Mouse (Mus musculus): ENCODE data around the gene Fosb.
"Not testable (repeated sequence)": the region's sequence is repeated elsewhere in the genome, so short reads cannot be mapped to it uniquely, and the experiment has no call there.

The Fosb gene

DNA sequence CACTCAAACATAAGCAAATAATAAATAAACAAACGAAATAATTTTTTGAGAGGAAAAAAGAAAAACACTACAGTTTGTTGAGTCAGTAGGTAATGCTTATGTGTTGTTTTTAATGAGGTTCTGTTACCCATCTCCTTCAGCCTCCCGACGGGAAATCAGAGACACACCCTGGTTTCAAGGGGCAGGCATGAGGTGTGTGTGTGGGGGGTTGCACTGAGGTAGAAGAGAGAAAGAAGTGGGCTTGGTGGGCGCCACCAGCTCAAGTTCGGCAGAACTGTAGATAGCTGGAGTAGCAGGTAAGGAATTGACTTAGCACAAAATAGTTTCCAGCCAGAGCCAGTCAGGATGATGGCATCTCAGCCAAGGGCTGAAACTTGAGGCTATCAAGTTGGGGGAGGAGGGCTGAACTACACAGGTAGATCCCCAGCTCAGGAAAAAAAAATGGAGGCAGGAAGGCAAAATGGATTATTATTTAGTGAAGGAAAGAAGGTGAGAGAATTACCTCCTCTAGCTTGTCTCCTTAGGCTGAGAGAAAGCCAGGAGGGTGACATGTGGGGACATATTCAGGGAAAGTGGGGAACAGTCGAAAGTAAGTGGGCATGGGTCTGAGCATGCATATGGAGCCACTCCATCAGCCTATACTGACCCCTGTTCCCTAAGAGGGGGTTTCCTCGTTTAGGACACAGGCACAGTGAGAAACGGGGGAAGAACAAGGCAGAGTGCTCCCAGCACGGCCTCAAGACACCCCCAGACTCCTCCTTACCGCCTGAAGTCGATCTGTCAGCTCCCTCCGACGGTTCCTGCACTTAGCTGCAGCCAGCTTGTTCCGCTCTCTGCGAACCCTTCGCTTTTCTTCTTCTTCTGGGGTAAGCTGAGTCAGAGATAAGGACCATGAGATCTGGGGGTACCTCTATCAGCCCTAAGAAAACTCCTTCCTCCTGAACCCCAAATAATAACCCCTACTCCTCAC is 3.8 kb downstream of the Fosb start:
- DNase-seq = no peak

DNA sequence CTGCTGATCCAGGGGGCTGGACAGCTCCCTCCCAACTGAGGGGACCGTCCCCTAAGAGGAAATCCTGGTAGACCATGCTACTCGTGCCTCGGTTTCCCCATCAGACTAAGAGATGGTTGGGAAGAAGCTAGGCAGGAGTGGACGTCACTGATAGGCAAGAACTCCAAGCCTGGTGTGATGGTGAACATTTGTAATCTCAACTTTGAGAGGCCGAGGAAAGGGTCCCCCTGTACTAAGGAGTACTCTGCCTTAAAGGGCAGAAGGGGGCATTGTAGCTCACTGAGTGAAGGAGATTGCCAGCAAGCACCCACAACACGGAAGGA is 4.5 kb downstream of the Fosb start:
- DNase-seq = no peak

DNA sequence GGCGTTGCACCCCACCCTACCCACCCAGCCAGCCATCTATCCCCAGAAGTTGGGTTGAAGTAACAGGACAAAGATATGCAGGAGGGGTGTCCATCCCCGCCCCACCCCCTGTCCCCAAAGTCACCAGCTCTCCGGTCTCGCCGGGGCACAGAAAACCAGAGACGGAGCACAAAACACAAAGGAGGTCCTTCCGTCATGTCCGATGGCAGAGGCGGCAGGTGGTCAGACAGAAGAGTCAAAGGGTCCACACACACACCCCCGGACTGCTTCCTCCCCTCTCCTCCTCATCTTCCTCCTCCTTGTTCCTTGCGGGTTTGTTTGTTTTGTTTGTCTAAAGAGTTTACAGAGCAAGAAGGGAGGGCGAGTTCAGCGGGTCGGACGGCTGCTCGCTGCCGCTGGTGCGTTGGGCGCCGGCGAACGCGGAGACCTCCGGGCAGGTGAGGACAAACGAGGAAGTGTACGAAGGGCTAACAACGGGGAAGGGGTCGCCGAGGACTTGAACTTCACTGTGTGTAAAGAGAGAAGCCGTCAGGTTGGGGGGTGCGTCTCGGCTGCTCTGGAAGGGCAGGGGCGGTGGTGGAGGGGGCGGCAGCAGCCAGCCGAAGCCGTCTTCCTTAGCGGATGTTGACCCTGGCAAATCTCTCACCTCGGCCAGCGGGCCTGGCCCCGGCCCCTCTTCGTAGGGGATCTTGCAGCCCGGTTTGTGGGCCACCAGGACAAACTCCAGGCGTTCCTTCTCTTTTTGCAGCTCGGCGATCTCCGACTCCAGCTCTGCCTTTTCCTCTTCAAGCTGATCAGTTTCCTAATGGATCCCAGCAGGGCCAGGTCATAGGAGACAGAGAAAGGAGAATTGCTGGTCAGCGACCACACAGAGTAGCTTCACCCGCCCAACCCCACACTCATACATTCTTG is 5.1 kb downstream of the Fosb start:
- no peak for DNase-seq

DNA sequence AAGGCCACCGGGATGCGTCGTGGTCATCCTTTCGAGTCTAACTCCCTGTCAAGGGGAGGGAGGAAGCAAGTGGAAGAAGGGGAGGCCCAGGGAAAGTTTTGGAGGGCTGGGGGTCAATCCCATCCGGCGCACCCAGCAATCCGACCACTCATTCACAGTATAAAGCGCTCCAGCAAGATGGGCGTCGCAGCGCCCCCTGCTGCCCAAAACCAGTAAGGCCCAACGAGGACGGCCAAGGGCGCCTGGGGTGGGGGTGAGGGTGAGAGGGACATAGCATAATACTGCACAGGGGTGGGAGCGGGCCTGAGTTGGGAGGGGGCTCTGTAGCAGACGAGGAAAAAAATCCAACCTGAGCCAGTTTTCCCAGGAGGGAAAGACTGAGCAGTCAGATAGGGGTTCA is 6.1 kb downstream of the Fosb start:
- DNase-seq = peak; percentile 53

DNA sequence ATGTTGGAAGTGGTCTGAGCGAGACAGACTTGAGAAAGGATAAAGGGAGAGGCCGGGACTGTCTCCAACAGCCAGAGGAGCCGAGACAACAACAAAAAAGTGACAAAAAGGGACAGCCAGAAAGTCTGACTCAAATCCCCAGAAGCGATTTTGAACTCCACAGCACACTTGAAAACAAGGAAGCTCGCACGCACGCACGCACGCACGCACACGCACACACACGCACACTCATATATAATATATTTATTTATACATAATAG is 6.9 kb downstream of the Fosb start:
- no peak for DNase-seq

DNA sequence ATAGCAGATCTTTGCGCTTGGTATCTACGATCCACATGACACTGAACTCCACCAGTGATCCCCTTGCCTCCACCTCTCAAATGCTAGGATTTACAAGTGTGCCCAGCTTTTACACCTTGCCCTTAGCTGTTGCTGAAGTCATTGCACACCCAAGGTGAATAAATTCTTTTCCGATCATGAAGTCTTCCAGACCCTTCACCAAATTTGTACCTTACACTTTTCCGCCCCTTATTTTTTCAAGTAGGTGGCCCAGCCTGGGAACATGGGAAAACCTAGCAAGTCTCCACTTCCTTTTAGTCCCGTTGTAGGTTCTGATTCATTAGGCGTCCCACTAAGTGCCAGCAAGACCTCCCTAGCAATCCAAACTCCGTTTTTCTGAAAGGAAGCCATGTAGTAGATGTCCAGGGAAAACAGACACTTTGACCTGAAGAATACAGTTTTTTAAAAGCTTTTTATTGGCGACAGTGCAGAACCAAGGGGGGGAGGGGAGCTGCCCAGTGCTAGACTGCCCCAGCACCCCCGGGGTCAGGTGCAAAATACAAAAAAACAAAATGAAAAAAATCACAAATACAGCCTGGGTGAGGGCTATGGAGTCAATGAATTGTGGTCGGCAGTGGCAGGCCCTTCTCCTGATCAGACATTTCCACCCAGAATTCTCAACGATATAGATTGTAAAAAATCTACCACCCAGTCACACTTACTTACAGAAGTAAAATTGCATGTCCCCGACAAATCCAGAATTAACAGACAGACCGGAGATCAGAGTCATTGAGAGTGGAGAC is 7.4 kb downstream of the Fosb start:
- no peak for DNase-seq

DNA sequence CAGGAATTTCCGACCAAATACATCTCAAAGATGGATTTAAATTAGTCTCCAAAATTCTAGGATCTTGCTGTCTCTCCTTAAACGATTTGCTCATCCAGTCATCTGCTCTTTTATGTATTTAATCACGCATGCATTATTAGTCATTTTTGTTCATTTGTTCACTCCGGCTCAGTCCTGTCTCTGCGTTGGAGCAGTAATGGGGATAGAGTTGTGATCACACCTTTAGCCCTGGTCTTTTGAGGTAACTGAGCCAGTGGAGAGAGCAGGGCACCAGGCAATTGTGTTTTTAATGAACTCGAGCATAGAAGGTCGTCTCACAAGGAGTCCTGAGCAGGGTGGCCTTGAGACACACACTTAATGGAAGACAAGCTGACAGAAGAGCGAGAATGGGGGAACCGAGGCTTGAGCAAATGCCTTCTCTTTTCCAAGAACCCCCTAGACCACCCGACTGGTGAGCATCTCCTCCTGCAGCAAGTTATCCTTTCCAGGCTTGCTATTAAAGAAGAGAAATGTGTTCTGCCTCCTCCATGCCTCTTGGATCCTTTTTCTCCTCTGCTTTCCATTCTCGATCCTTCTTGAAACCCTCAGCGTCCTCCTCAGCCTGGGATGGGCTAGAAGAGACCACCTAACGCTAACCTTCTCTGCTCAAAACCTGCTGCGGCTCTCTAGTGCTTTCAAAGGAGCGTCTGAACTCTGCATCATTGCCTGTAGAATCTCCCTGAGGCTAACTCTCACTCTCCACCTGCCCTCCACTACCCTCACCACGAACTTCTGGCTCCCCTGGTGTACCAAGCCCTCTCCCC is 8.2 kb downstream of the Fosb start:
- no peak for DNase-seq

DNA sequence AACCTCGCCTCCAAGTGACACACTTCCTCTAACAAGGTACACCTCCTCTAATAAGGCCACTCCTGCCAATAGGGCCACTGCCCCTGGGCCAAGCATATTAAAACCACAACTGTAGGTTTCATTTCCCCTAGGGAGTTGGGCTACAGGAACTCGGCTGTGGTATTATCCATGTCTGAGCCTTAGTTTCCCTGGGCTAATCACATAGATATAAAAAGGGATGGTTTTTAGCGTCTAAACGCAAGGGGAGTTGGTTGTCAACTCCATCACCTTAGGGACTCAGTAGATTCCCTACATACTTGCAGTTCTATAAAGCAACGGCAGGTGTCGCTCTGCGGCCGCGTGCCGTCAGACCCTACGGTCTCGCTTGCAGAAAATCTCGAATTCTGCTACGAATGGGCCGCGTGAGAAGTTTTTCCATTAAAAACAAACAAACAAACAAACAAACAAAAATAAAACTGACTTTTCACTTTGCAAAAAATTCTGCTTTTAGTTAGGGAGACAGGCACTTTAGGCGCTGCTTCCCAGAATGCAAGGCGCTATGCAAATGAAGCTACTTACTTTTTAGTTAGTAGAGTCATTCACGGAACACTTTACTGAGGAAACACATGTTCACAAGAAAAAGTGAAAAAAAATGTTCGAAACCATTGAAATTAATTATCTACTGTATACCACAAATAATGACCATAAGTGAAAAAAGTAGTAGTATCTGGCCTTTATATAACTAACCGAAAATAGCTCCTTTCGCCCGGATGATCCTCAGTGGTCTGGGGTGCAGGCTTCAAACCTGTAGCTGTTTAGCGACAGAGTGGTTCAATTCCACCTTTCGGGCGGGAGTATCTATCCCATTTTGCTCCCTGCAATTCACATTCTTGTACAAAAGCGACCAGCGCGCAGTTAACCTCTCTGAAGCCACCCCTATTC is 9.1 kb downstream of the Fosb start:
- peak; percentile 65 for DNase-seq

DNA sequence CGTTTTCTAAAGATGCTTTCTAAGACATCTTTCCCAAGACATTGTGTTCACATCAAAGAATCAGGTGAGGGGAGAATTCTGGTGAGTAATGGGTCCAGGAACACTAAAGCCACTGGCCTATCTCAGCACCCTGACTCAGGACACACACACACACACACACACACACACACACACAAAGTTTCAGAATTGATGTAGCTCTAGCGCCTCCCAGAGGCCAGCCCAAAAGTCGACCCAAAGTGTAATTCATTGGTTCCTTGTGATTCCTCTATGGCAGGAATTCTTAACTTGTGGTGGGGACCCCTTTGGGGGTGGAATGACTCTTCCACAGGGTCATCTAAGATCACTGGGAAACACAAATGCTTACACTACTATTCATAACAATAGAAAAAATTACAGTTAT is 10.7 kb downstream of the Fosb start:
- no peak for DNase-seq

DNA sequence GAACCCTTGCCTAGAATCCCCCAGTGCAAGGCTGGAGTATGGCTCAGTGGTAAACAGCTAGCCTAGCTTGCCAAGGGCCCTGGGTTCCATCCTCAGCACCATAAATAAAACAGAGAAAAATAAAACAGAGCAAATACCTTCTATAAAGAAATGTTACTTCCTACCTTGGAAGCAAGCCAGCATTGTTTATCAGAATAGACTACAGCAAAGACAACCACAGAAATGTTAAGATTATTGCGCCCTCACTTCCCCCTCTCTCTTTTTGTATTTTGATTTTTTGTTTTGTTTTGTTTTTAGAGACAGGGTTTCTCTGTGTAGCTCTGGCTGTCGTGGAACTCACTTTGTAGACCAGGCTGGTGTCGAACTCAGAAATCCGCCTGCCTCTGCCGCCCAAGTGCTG is 12.1 kb downstream of the Fosb start:
- no peak for DNase-seq

DNA sequence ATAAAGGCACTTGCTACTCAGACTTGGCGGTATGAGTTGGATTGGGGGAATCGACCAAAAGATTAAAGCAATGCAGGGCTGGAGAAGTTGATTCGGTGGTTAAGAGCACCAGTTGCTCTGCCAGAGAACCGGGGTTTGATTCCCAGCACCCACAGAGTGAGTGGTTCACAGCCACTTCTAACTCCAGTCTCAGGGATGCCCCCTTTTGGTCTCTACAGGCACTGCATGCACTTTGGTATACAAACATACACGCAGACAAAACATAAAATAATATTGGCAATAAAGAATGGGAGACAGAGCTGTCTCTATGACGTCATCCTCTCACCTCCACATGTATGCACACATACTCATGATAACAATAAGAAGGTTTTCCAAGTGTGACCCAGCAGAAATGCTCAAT is 12.8 kb downstream of the Fosb start:
- DNase-seq = no peak

DNA sequence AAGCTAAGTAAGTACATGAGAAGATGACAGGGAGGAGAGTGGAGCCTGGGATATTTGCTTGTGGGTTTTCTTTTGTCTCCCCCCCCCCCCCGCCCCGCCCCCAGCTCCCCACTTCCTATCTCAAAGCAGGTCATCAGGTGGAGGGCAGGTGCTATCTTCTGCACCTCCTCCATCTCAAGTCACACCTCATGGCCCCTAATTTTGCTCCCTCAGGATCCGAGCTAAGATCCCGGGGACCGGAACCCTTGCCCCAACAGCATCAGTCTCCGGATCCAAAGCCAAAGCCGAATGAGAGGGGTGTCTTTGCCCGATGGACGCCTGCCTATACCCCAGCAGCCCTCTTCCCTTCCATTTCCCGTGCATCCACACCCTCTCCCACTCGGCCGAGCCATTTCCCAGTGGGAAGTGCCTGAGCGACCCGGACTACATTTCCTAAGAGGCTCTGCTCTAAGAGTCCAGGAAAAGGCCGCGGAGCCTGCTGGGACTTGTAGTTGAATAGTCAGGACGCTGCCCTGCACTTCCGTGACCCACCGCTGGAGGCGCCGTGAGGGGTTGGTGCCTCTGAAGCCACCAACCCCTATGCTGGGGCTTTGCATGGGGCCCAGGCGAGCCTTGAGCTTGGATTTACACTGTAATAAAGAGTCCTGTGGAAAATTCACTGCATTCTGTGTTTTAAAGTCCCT is 14.2 kb downstream of the Fosb start:
- DNase-seq = peak; percentile 95

DNA sequence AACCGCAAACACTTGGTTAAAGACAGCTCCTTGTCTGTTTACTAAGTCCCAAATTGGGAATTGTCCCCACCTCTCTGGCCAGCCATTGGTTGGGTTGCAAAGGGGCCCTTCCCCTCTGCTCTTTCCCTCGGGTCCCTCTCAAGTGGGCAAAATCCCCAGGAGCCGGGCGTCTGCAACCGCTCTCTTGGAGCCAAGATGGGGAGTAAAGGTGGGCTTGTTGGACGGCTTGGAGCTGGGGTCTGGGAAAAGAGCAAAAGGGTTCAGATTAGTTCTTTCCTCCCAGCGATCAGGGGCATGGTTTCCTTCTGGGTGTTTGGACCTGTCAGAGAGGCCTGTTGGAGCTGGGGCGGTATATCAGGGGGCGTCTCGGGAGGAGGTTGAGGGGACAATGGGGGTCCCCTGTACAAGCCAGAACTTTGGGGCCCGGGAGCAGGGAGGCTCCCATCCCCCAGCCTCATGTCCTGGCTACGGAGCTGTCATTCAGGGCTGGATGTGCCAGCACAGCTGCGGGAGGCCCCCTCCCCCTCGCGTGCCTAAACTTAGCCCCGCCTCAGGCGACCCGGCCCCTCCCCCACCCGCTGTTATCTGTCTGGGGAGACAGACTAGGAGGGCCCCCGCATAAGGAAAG is 18.8 kb downstream of the Fosb start:
- DNase-seq = no peak

DNA sequence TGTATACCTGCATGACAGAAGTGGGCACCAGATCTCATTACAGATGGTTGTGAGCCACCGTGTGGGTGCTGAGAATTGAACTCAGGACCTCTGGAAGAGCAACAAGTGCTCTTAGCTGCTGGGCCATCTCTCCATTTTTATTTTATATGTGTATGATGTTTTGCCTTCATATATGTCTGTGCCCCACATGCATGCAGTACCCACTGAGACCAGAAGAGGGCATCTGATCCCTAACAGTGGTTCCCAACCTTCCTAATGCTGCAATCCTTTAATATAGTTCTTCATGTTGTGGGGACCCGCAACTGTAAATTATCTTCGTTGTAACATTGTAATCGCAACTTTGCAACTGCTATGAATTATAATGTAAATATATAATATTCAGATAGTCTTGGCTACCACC is 25.1 kb downstream of the Fosb start:
- DNase-seq = no peak

DNA sequence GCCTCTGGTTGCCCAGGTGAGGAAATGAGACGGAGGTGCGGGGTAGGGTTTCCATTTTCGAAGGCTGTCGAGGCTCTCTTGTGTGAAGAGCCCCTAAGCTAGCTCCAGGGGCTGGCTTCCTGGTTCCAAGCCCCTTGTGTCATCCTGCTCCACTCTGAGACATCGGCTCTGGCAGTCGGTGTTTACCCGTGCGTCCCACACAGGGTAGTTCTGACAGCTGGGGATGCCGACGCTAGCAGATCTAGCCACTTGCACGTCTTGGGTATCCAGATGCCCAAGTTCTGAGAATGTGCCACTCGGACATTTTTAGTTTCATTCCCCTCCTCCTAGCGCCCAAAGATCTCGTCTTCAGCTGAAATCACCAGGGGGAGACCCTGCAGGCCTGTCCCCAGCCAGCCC is 26.4 kb downstream of the Fosb start:
- no peak for DNase-seq

DNA sequence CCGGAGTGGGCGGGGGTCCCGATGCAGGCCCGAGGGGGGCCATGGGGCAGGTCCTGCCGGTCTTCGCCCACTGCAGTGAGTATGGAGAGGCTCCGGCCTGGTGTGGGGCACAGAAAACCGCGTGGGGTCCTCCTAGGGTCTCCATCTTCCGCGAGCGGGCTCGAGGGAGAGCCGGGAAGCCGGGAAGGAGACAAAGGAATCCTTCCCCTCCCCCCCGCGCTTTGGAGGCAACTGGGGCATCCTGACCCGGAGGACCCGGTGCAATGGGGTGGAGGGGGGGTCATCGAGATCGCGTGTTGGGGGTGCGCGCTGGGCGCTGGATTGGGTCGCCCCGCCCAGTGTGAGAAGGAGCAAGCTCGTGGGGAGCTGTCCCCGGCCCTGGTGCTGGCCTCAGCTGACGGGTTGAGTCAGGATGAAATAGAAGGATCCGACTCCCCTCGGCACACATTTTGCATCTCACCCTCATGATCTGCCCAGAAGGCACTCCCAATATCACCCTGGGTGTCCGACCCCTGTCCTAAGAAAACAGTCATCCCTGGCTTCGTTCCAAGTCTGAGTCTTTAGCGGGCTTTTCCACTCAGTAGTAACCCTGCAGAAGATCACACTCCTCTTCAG is 27.0 kb downstream of the Fosb start:
- DNase-seq = no peak

DNA sequence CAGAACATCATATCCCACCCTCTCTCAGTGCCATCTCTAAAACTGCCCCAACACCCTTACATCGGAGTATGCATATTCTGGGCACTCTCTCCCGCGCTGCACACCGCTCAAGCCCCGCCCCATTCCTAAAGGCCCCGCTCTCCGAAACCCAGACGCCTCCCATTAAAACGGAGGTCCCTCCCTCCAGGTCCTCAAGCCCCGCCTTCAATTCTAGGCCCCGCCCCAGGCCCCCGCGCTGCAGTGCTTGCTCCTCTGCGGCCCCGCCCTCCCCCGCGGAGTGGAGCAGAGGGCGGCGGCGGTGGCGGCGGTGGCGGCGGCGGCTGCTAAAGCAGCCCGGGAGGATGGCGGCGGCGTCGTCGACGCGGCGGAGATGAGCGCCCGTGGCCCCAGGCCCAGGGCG is 27.5 kb downstream of the Fosb start, which contains the start of gene Rtn2:
Gene Rtn2, plus strand, starts transcription at position 240 of the 400 bp plus-strand sequence.
- DNase-seq = peak; percentile 62

DNA sequence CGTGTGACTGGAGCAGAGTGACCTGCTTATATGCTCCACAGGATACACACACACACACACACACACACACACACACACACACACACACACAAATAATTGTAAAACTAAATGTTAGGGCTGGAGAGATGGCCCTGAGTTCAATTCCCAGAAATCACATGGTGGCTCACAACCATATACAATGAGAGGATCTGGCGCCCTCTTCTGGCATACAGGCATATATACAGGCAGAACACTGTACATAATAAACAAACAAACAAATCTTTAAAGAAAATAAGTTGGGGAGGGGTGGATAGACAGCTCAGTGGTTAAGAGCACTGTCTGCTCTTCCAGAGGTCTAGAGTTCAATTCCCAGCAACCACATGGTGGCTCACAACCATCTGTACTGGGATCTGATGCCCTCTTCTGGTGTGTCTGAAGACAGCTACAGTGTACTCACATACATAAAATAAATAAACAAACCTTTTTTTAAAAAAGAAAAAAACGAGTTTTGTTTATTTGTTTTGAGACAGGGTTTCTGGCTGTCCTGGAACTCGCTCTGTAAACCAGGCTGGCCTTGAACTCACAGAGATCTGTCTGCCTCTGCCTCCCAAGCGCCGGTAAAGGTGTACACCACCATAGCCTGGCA is 28.1 kb downstream of the Fosb start:
- not testable (repeated sequence) for DNase-seq

DNA sequence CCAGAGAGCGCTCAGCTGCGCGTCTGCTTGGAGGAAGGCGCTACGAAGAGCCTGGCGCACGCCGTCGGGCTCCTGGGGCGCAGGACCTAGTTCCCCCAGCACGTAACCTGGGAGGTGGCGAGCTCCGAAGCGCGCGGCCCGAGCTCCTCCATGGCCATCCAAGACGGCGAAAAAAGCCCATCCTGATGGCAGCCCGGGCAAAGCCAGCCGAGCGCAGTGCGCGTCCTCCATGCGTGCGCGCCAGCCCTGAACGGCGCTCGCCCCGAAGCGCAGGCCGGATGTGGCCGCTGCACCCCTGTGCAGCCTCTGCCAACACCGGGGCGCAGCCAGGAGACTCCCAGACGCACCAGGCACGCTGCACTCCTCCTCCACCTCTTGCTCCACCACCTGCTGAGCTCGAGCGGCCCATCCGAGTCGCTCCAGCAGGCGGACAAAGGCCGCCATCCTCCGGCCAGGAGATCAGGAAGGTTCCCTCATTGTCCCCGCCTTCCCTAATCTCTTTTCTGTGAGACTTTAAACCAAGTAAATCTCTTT is 30.2 kb downstream of the Fosb start, which contains the start of gene Ppm1n:
Gene Ppm1n, minus strand, starts transcription at position 484 of the 534 bp plus-strand sequence.
- no peak for DNase-seq

All from kidney, adult 11 months (tissue).